Mouse (Mus musculus): Measurements from ENCODE around the gene Krt87.

DNA sequence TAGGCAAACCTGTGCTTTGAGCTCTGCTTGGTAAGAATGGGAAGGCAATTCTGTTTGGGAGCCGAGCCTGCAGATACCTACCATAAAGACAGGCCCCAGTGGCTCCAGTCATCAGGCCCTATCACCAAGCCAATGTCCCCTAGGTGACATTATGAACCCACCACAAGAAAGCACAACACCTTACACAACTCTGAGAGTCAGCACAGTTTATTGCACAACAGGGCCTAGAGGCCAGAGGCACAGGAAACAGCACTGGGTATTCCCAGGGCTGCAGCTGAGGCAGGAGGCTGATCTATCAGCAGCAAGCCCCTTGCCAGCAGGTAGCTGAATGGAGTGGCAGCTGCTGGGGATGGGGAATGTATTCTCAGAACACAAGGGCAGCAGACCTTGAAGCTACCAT is 46.3 kb upstream of the Krt87 start:
- TF ChIP-seq CTCF (IDR thresholded peaks at IDR 0.05; ENCODE audit: control insufficient read depth, insufficient read depth, insufficient read length) (no peak), MAX (IDR thresholded peaks at IDR 0.05) (no peak), USF1 (IDR thresholded peaks at IDR 0.05; ENCODE audit: low read depth) (no peak), MYOD1 (IDR thresholded peaks at IDR 0.05; ENCODE audit: control insufficient read depth, insufficient read length, low read depth) (no peak)

Data from C2C12 (cell line).